Mouse (Mus musculus) urinary bladder, postnatal 25 days (tissue): Measurements from ENCODE around the gene Usp3.

Experiments used
- DNase-seq: peaks from one replicate; pipeline ENCODE4 v3.0.0; 2022; ENCODE audit warnings: low spot score

Usp3 gene

DNA sequence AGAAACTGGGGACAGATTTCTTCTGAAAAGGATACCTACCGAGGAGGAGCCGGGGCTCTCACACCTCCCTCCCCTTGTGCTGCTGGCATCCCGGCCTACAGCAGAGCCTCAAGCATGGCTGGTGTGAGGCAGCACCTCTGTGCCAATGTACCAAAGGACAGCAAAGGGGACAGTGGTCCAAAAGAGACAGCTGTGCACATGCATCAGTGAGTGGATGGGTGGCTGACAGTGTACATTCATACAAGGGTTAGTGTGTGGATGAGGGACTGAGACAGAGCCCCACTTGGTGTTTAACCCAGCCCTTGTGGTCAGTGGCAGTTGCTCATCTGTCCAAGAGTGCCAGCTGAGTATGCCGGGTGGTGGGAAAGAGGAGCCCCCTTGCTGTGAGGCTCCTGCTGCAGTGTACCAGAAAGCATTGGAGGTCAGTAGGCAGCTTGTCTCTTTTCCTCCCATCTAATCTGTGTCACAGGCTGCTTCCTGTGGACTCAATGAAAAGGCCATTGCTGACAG, 84.0 kb downstream of the Usp3 start:
- DNase-seq: no peak

DNA sequence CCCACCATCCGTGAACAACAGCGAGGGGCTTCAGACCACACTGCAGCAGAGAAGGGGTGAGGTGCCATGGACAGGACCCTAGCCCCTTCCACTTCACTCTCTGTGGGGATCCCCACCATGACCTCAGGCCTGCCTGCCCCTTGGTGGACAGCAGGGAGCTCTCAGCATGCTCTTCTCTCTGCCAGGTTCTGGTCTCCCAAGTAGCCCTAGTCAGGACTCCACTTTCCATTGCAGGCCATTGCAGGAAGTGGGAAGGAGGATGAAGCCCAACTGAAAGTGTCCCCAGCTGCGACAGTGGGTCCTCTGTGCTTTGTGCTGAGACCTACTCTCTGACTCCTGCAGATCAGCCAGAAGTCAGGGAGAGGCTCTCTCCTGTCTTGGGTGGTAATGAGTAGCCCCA, 85.3 kb downstream of the Usp3 start:
- DNase-seq: no peak

DNA sequence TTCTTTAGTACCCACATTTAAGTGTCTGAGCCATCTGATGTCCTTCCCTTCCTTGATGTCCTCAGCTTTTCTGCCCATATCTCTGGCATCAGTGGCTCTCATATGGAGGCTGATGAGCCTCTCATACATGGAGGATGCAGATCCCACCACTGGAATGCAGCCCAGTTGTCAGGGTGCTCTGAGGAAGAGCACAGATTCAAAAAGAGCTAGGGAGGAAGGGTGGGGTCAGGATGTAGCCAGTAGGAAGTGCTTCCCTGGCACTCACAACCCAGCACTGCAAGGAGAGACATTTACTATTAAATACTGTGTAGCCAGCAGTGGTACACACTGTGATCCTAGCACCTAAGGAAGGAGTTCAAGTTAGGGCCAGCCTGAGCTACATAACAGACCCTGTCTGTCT, 86.5 kb downstream of the Usp3 start:
- no peak for DNase-seq

DNA sequence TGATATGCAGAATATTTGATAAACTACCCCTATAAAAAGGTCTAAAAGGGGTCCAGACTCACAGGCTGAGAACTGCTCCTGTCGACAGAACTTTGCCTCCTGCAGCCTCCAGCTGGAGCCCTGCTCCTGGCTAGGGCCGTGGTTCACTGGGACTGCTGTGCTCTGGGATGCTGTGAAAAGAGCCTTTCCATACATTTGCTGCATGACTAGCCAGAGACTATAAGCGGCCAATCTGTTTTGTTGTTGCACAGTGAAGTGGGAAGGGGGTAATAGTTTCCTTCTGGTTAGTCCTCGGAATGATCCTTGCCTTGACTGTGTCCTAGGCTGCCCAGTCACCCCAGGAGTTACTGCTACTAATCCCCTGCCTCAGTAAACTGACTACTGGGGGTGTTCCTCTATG, 86.9 kb downstream of the Usp3 start:
- no peak for DNase-seq

DNA sequence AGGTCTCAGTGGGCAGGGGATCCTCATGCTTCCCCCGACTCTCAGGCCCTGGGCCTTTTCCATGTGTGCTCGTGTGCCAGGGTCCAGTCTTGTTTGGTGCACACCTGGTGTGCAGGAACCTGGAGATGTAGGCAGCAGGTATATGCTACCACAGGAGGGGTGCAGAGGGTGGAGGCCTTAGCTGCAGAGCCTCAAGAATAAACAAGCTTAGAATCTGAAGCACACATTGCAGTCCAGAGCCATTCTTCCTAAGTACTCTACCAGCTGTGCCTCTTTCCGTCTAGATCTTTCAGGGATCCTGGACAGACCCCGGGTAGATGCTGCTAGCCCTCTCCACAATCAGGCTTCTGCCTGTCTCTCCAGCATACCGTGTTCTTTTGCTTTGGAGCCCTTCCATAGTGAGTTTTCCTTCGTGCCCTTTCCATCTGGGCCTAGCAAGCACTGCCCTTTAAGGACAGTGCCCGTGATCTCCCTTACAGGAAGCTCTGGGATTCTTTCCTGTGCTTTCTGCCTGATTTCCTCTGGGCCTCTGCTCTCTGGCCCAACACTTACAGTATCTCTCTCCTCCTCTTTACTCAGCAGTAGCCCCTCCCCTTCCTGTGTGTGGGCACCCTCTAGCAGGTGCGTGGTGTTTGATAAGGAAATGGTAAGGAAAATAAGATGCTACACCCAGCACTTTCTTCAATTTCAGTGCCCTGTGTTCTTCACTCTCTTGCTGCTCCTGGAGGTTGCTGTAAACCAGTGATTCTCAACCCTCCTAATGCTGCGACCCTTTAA, 87.6 kb downstream of the Usp3 start:
- DNase-seq: no peak

DNA sequence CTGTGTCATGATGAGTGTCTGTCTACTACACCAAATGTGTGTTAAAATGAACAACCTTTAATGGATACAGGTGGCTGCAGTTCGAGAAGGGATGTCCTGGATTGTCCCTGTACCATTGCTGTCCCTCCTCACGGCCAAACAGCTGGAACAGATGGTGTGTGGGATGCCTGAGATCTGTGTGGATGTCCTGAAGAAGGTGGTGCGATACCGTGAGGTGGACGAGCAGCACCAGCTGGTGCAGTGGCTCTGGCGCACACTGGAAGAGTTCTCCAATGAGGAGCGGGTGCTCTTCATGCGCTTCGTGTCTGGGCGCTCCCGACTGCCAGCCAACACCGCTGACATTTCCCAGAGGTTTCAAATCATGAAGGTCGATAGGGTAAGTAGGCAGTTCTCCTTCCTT, 88.4 kb downstream of the Usp3 start:
- no peak for DNase-seq

DNA sequence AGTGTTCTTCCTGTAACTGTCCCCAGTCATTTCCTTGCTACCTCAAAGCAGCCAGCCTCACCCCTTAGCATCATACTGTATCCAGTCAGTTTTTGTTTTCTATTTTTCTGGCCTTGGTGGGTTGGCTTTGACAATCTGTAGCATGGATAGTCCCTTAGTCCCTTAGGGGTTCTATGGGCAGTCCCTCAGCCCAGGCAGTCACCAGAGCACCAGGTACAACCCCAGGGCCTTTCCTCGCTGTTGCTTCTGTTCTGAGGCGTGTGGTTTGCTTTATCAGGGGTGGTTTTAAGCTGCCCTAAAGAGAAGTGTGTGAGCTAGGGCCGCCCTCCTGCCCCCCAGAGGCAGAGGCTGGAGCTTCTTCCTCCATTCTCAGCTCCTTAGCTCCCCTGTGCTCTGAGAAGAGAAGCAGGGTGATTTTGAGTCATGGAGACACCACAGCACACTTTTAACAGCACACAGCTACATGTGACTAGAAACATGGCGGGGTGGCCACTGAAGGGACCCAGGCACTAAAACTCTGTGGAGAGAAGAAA, 89.0 kb downstream of the Usp3 start:
- no peak for DNase-seq

DNA sequence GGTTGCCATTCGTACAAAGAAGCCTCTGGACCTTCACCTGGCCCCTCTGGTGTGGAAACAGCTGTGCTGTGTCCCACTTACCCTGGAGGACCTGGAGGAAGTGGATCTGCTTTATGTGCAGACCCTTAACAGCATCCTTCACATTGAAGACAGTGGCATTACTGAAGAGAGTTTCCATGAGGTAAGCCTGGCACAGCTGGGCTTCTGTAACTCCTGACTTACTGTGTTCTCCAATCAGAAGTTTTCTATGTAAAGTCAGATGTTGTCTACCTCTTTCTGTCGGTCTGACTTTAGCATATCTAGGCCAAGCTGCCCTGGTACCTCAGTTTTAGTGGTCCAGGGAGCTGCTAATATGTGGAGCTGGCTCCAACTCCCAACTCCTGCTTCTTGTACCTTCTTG, 91.7 kb downstream of the Usp3 start:
- DNase-seq: no peak

DNA sequence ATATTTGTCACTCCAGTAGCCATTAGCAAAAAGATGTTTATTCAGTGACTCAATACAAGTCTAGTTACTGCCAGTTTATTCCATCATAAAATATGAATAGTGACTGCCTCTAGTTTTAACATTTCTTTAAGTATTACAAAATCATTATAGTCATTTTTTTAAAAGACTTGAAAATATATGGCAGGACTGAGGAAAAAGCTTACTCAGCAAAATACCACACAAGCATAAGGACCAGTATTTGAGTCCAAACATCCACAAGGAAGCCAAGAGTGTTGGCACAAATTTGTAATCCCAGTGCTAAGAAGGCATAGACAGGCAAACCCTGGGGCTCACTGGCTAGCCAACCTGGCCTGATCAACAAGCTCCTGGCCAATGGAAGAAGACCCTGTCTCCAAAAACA, 99.0 kb downstream of the Usp3 start:
- DNase-seq: no peak

DNA sequence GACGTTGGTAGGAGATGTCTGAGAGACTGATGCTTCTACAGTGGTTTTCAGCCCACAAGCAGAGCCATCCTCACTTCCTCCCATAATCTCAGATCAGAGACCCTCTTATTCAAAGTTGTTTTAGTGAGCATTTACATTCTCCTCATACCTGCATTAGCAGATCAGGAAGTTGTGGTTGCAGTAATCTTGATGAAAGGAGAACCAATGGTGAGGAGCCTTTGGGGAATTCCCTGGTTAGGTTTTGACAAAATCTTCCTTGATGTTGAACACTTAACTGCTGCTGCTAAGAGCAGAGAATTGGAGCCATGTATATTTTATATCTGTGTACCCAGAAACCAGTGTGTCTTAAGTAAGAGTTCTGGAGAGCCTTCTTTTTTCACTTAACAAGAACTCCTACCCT, 100.6 kb downstream of the Usp3 start:
- no peak for DNase-seq

DNA sequence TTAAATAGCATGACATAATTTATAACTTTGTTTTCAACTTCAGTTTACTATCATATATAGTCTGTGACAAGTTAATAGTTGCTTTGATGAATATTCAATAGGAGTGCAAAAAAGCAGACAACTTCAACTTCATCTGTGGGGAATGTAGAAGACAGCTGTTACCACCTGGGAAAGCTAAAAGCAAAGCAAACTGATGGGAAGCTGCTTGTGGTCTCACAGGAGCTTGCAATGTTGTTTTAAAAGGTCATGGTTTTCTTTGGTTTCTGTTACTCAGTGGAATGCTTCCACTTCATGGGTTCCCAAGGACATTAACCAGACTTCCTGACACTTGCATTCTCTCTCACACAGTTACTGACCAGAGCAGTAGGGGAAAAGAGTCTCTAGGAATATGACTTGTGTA, 104.2 kb downstream of the Usp3 start:
- no peak for DNase-seq

DNA sequence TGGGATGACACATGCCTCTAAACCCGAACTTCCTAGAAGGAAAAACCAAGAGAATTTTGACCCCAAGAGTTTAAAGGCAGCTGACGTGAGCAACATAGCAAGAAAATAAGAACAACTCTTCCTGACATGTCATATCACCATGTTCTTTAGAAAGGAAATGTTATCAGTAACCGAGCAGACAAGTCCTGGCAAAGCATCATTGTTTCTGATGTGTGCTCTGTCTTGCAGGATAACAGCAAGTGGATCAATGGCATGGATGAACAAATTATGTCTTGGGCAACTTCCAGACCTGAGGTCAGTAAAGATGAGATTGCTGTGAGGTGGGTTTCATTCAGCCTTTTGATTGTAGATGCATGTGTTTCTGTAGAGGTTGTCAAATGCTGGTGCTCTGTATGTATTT, 109.5 kb downstream of the Usp3 start:
- DNase-seq: no peak

DNA sequence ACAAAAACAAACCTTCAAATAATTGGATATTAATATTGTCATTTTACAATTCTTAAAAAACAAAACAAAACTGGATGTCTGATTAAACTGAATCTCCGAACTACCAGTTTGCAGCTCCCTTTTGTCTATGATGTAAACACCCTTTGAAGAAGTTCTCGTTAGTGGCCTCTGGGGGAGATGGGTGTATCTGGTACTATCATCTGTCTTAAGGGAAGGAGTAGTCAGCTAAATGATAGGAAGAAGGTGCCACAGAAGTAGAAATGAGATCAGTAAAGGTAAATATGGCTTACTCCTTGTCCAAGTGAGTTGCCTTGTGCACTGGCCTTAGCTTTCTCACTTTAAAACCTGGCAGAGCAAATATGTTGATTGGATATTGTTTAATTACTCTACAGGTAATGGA, 115.2 kb downstream of the Usp3 start:
- DNase-seq: no peak

DNA sequence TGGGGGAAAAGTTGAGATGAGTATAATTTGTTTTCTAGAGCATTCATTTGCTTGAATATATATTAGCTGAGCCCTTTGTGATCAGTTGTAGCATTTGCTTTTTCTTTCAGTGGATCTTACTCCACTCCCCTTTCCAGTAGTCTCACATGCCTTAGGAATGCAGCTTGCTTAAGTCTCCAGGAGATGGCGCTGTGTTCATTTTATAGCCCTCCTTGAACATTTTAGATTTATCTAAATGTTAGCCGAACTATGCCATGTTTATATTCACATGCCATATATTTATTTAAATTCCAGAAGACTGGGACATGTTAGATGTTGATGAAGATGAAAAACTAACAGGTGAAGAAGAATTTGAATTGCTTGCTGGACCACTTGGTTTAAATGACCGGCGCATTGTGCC, 127.9 kb downstream of the Usp3 start:
- DNase-seq: peak; percentile 15
